Mouse (Mus musculus): ENCODE measurements around the gene Chrd.

- TF ChIP-seq CTCF (IDR thresholded peaks at IDR 0.05; ENCODE audit: extremely low read depth, insufficient read depth, insufficient read length, insufficient replicate concordance) (no peak), POLR2A (IDR thresholded peaks at IDR 0.05; ENCODE audit: low read depth, low read length) (no peak)
Observed at GRCm38 (mm10) chr16:20757385-20757784, 24.5 kb downstream of the Chrd start.

Data from spleen, adult 2 months (tissue).